Mouse (Mus musculus): Measurements from ENCODE around the gene Cd63.

Cd63 gene

DNA sequence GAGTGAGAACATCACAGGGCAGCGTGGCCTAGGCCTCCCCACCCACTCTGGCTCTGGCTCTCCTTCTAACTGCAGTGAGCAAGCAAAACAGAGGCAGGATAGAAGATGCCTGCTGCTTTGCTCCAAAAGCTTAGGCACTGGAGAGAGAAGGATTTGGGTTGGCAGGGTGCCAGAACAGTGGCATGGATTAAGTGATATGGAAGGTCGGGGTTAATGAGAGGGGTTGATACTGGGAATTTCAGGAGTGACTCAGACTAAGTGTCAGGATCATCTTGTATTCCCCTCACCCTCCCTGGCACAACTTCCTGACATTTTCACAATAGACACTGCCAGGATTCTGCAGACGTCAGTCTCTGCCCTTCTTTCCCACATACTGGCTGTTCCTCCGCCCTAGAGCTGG lies 27.6 kb downstream of the Cd63 start:
- DNase-seq (ENCODE audit: low read depth, low spot score) = no peak

DNA sequence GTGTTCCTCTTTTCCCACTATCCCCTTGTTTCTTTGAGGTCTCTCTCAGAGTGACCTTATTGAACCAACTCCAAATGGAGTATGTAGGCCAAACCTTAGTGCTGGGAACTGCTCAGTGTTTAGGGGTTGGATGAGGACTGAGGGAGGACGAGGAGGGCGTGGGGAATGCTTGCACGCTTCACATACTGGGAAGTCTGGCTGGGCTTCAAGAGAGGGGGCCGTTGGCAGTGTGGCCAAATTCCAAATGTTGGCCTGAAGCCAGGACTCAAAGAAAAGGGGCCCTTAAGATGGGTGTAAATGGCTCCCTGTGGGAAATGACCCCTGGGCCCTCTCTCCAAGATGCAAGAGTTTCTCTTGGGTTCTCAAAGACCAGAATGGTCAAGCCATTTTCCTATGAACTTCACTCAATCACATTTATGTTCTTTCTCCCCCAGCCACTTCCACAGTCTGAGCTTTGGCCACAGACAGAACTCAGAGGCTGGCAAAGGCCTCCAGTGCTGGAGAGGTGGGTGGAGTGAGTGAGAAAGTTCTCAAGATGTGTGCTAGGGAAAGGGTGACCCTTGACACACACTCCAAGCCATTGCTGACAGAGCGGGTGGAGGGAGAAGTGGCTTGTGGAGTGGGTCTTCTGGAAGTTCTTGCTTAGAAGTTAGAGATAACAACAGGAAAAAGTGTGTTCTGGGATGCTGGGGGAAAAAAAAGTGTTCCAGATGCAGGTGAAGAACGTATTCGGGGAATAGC lies 29.0 kb downstream of the Cd63 start:
- no peak for DNase-seq (ENCODE audit: low read depth, low spot score)

DNA sequence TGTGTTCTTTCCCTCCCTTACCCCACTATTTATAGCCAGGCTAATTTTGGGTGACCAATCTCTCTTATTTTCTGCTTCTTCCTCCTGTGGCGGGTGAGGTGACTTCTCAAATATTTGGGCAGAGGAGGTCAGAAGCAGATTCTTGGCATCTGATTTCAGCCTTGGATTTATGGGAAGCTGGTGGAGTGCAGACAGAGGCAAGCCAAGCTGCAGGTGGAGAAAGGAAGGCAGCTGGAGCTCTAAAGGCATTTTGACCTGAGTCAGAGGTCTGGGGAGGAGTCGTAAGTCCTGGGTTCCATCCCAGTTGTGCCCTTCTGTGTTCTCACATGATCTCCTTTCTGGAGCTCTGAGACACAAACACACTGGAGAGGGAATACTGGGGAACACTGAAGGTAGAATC lies 30.7 kb downstream of the Cd63 start:
- no peak for DNase-seq (ENCODE audit: low read depth, low spot score)

DNA sequence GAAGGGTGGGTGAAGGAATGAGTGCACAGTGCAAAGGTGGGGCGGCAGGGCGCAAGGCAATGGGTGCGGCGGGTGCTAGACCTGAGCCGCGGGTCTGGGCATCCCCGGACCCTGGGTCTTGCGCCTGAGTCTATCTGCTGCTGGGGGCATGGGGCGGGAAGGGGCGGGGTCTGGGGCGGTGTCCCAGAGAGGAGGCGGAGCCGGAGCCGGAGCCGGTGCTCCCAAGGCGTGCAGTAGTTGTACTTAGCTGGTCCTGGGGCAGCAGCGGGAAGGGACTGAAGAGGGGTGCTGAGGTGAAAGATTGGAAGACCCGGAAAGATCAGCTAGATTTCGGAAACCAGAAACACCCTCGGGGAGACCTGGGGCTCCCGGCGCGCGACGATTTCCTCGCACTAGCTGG lies 32.8 kb downstream of the Cd63 start, which contains the start of gene Itga7:
Gene Itga7 (plus strand): TSS at position 245 of the 400 bp plus-strand sequence.
- DNase-seq (ENCODE audit: low read depth, low spot score) = no peak

DNA sequence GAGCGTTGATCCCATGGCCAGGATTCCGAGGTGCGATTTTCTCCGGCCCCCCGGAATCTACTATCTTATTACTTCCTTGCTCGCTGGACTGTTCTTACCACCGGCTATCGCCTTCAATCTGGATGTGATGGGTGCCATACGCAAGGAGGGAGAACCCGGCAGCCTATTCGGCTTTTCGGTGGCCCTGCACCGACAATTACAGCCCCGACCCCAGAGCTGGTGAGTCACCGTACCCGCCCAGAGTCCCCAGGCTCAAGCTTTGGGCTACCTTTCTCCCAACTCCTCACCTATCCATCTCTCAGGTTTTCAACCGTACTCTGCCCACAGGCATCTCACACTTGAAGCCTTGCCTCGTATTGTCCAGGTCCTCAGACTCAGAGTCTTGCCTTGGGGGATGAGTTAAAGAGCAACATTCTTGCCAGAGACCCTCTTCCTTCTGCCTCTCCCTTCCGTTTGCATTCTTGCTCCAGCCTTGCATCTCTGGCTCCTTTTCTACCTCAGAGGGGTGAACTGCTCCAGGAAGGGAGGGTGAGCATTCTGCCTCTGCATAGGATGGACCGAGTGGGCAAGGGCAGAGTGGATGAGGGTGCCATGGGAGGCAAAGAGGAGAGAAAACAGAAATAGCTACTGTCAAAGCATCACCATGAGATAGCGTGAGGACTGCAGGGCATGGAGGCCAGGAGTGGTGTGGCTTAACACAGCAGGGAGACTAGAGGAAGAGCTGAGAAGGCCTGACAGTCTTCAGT lies 33.4 kb downstream of the Cd63 start:
- no peak for DNase-seq (ENCODE audit: low read depth, low spot score)

DNA sequence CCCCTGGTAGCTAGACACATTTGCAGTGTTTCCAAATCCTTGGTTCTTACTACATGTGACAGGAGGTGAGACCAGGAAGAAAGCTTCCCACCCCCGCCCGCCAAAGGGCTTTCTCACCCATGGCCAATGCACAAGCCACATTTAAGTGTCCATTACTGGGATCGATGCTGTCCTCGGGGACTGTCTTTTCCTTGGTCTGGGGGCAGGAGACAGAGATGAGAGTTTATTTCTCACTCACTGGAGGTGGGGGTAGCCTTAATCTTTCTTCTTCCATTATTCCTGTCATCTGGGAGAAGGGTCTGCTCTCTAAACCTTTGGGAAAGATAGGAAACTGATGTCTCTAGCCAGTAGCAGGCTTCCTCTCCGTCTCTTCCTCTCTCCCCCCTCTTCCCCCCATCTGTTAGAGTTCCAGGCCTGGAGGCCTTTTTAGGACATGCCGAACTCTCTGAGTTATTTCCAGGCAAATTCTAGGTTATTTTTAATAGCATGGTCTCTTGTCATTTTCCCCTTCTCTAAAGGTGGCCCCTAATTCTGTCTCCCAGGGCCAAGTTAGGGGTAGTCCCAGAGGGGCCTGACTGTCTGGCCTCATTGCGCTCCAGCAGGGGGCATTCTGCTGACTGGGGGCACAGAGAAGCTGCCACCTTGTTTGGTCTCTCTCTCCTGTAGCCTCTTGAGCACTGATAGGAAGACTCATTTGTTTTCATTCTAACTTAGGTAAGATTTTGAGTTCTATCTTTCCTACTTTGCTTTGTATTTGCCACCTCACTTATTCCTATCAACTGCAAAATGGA lies 34.4 kb downstream of the Cd63 start:
- no peak for DNase-seq (ENCODE audit: low read depth, low spot score)

DNA sequence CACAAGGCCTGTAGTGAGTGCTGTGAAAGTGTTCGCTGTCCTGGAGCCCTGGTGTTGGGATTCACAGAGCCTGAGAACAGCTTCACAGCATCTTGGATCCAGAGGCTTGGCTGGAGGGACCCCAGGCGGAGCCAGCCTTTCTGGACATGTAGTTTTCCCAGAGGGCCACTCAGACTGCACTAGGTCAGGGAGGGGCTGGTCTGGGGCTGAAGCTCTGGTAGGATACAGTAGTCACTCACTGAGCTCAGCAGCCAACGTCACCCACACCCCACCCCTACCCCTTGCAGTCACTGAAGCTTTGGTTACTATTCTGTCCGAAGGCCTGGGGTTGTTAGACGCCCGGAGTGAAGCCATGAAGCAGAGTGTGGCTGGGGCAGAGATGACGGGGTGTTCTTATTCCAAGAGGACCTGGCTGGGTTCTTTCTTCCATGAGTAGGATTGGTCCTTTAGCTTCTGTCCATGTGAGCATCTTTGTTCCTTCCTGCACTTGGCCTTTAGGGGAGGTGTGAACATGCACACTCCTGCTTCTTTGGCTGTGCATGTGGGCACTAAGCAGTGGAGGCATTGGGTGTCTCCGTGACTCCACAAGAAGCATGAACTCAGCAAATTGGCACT lies 35.1 kb downstream of the Cd63 start:
- no peak for DNase-seq (ENCODE audit: low read depth, low spot score)

DNA sequence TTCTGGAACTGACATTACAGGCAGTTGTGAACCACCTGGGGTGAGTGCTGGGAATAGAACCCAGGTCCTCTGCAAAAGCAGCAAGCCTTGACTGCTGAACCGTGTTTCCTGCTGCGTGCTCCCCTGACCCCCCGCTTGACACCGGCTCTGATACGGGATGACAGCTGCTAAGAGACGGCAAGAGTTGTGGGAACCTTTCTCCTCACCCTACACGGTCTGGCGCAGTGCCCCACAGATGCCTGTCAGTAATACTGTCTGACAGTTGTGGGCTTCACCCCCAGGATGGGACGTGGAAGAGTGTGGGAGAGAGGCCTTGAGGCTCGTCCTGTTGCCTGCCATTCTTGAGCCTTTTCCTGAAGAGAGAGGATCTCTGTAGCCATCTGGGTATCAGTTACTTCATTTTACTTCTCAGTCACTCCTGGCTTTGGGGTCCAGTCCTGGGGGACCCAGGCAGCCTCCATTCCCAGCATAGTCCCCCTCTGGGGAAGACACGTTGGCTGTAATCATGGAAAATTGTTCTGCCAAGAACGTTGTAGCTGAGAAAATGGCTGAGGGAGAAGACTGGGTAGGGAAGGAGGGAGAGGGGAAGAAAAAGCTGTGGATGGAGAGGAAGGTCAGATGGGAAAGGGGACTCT lies 37.1 kb downstream of the Cd63 start:
- peak; percentile 17 for DNase-seq (ENCODE audit: low read depth, low spot score)

DNA sequence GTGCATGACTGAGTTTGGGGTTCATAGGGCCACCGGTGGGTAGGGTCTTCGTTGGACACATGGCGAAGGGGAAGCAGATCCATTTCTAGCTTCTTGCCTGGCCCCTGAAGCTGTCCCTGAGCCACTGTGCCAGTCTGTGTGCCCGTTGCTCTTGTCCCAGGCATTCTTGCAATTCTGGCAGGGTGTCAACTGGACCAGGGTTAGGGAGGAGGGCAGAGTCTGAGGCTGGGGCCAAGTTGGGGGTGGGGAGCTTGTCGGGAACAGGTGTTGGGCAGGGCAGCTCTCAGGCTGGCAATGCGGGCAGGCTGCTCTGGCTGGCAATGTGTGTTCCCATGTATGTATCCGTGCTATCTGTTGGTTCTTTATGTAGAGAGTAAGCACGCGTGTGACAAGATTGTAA lies 37.7 kb downstream of the Cd63 start:
- DNase-seq (ENCODE audit: low read depth, low spot score) = no peak

DNA sequence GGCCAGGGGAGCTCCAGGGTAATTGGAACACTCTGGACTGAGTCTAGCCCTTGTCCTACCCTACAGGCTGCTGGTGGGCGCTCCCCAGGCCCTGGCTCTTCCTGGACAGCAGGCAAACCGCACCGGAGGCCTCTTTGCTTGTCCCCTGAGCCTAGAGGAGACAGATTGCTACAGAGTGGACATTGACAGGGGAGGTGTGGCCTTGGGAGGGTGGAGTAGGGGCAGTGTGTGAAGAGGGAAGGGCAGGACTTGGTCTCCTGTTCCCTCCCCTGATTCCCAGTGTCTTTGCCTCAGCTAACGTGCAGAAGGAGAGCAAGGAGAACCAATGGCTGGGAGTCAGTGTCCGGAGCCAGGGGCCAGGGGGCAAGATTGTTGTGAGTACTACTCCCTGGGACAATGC lies 38.2 kb downstream of the Cd63 start:
- no peak for DNase-seq (ENCODE audit: low read depth, low spot score)

DNA sequence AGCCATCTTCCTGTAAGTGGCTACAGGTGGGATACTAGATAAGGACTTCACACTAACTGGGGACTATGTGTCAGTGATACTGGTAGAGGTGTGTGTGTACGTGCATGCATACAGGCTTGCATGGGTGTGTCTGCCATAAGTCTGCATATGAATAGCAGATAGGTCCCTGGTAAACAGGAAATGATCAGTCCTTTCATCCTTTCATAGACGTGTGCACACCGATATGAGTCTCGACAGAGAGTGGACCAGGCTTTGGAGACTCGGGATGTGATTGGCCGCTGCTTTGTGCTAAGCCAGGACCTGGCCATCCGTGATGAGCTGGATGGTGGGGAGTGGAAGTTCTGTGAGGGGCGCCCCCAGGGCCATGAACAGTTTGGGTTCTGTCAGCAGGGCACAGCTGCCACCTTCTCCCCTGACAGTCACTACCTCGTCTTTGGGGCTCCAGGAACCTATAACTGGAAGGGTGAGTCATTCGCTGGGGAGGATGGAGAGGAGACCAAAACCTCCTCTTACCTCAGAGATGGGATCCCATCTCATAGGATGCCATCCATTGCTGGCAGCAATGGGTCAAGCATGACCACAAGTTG lies 39.8 kb downstream of the Cd63 start:
- DNase-seq (ENCODE audit: low read depth, low spot score) = no peak

DNA sequence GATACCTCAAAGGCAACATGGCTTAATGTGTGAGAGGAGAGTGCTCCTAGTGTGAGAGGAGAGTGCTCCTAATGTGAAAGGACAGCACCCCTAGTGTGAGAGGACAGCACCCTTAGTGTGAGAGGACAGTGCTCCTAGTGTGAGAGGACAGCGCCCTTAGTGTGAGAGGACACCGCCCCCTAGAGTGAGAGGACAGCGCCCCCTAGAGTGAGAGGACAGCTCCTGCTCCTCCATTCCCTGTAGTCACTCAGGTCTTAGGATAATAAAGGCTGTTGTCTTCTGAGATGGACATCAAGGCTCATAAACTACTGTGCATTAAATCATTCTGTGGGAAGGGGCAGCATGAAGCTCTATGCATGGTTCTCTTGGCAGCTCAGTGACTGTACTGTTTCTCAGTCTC lies 44.9 kb downstream of the Cd63 start:
- peak; percentile 46 for DNase-seq (ENCODE audit: low read depth, low spot score)

DNA sequence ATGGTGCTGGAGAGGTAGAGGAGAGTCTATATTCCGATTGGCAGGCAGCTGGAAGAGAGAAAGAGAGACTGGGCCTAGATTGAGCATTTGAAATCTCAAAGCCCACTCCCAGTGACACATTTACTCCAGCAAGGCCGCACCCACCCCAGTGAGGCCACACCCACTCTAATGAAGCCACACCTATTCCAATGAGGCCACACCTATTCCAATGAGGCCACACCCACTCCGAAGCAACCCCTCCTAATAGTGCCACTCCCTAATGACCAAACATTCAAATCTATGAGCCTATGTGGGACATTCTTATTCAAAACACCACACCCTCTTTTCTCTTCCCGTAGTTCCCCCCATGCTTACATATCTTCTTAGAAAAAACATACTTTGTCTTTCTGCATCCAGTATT lies 46.7 kb downstream of the Cd63 start:
- DNase-seq (ENCODE audit: low read depth, low spot score) = no peak

DNA sequence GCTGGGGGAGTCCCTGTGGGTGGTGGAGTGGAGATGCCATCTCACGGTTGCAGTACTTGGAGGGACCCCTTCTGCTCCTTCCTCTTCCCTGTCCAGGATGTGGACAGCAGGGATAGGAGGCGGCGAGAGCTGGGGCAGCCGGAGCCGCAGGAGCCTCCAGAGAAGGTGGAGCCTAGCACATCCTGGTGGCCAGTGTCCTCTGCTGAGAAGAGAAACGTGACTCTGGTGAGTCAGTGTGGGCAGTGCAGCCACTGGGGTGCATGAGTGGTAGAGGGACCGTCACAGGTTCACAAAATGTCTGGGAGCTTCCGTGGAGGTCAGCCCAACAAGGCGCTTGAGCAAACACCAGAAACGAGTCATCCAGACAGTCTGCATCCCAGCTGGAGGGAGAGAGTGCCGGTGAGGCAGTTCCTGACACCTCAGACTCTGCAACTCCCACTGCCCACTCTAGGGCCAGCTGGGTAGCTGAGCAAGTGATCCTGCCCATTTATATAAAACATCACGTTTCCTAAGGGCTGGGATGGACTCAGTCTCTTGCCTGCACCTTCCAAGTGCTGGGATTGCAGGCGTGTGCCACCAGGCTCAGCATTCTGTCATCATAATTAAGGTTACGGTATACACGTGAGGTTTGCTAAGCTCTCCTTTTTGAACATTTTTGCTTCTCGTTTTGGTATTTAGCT lies 49.6 kb downstream of the Cd63 start:
- DNase-seq (ENCODE audit: low read depth, low spot score) = no peak

DNA sequence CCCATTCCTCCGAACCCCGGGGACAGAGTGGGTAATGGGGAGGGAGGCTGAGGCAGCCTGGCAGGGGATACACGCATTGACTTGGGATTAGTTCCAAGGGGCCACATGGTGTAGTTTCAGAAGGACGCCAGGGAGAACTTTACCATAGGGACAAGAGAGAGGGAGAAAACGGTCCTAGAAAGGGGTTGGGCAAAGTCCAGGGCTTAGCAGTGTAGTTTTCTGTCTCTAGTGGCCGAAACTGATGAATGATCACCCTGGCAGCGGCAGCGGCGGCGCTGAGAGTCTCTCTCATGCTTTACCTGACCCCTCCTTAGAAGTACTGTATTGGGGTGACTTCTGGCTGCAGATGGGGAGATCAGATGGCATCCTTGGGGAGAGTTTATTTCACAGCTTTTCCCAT lies 57.6 kb downstream of the Cd63 start:
- DNase-seq (ENCODE audit: low read depth, low spot score) = no peak

DNA sequence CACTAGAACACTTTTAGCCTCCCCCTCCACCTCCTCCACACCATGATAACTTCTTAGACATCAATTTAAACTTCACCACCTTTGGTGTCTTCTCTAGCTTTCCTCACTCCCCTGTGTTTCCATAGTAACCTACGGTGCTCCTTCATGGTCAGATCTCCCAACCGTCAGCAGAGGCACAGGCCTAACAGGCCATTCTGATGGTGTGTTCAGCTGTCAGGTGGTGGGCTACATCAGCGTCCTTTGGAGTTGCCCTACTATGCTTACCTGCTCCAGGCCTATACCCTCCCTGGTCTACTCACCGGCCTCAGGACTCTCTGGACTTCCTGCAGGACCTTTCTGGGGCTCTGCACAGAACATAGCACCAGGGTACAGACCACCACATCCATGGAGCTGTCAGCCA lies 59.4 kb downstream of the Cd63 start:
- DNase-seq (ENCODE audit: low read depth, low spot score) = no peak

DNA sequence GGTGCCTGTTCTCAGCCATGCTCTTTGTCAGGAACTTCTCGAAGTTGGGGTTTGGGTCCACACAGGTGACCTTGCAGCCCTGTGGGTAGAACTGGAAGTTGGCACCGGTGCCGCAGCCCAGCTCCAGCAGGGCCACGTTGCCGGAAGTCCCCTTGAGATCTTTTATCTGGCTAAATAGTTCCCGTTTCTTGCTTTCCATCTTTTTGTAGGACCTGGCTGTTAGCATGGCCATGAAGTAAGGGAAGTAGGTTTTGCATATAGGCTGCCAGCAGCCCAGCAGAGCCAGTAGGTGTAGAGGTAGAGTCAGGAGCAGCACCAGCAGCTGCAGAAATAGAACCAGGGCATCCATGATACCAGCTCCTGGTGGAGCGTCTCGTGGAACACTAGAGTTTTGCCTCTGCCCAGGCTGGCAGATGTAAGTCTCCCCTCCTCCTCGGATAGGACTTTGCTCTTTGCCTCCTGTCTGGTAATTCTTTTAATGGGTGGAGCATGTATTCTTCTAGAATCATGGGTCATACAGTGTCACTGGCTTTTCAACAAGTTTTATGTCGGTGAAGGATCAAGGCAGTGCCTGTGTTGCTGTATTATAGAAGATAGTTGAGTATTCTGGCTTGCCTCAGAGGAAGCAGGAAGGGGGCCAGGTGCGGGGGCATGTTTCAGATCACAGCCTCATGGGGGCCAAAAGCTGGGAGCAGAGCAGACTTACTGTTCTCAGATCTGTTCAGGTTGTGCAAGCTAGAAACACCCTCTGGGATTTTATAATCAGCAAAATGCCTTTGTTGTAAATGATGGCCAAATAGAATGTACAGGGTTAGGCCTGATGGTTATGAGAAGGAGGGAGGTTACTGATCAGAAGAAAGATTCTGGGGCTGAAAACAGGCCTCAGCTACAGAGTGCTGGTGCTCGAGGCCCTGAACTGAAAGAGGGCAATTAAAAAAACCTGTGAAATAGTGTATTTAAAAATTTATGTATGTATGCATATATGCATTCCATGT lies 60.1 kb downstream of the Cd63 start, which contains the start of gene Mettl7b:
Gene Mettl7b (minus strand): TSS at position 399 of the 995 bp plus-strand sequence.
- no peak for DNase-seq (ENCODE audit: low read depth, low spot score)

All from A20 (cell line).